Mouse (Mus musculus) adrenal gland, adult 10 weeks (tissue): ENCODE results near the gene Cxcl1. TPM values are rescaled to one million over a fixed set of nuclear protein-coding genes. Genes with fewer than 3 reads are reported as not detected.

Source experiments
- polyA plus RNA-seq: library from polyadenylated mRNA; stranded (reverse); fragments of 350-450 nt; fragmentation: Illumina TruSeq; extraction: RNeasy Lipid Tissue Mini Kit (QIAGEN cat#74804); gene quantifications from one replicate; pipeline ENCODE4 v1.2.3, GENCODE M21; 2014; ENCODE audit warnings: low read depth, low replicate concordance

Cxcl1 gene
- polyA plus RNA-seq: not detected

GRCm38 (mm10) chr5:90890519-90891463, at the start of gene Cxcl1:
Gene Cxcl1, plus strand, starts transcription at chr5:90891241.

GRCm38 (mm10) chr5:90903339-90904020, 12.4 kb downstream of the Cxcl1 start, which contains the start of gene Cxcl2:
Gene Cxcl2, plus strand, starts transcription at chr5:90903871.

GRCm38 (mm10) chr5:90930971-90931851, 40.2 kb downstream of the Cxcl1 start, which contains the start of gene Mthfd2l:
Gene Mthfd2l, plus strand, starts transcription at chr5:90931117.

Other genes with a start within 250 kb of the Cxcl1 start
- not detected for gene Cxcl5, start 131.9 kb upstream of the Cxcl1 start, polyA plus RNA-seq
- 1.7 TPM for gene Ppbp, start 122.7 kb upstream of the Cxcl1 start, polyA plus RNA-seq
- 5.0 TPM for gene Pf4, start 118.8 kb upstream of the Cxcl1 start, polyA plus RNA-seq
- gene Cxcl3, start 105.1 kb upstream of the Cxcl1 start, polyA plus RNA-seq: not detected
- not detected for gene Cxcl15, start 96.7 kb upstream of the Cxcl1 start, polyA plus RNA-seq
- gene Cxcl2, start 12.6 kb downstream of the Cxcl1 start, polyA plus RNA-seq: 0.58 TPM
- 55.3 TPM for gene Mthfd2l, start 39.9 kb downstream of the Cxcl1 start, polyA plus RNA-seq
- not detected for gene Epgn, start 136.2 kb downstream of the Cxcl1 start, polyA plus RNA-seq
- 0.47 TPM for gene Ereg, start 183.4 kb downstream of the Cxcl1 start, polyA plus RNA-seq
- gene Areg, start 248.4 kb downstream of the Cxcl1 start, polyA plus RNA-seq: not detected